Mouse (Mus musculus): ENCODE results near the gene Fat3.

- TF ChIP-seq CTCF (IDR thresholded peaks at IDR 0.05; ENCODE audit: low read depth) (no peak), EP300 (optimal IDR thresholded peaks at IDR 0.05) (no peak)
Measured at GRCm38 (mm10) chr9:16202296-16202695, 298.8 kb downstream of the Fat3 start.
